Mouse (Mus musculus) inflammation-experienced regulatory T-cells (primary cell): ENCODE data around the gene Art3. TPM values are rescaled to one million over a fixed set of nuclear protein-coding genes. Genes with fewer than 3 reads are reported as not detected.

Source experiments
- polyA plus RNA-seq, 2 experiments: library from polyadenylated mRNA; unstranded; fragments of 100-300 nt; shearing (Covaris generic); gene quantifications; one replicate each; pipeline ENCODE4 v1.2.1; 2017

Art3 gene
- polyA plus RNA-seq = 10 to 100 TPM in 1 of 2 experiments, 1 to 10 TPM in 1; 6.7 to 12.1 TPM

DNA sequence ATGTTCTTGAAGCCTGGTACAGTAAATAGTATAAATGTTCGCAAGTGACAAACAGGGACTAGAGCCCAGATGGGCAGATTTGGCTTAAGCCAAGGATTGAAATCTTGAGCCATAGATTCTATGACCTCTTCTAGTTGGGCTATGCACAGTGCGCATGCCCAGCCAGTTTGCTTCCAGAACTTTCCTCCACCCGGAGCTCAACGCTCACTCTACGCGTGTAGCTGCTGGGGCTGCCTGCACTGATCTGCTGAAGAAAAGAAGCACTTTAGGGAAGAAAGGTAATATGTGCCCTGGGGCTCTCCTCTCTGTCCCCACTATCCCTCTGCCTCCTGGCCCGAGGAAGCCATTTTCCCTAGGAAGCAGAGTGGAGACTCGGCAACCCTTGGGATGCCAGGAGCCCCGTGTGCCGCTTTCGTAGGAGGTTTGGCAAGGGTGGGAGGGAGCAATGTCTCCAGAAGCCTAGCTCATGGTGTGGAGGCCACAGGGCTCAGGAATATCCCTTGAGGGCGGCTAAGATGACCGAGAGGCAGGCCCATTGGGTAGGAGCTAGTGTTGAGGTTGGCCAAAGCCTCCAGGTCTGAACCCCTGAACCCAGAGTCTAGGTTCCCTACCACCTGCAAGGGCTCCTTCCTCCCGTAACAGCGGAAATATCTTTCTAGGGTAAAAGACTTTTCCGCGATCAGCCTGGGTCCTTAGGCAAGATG lies at the start of gene Art3:
Gene Art3 (plus strand): TSS at position 193 of the 704 bp plus-strand sequence.

DNA sequence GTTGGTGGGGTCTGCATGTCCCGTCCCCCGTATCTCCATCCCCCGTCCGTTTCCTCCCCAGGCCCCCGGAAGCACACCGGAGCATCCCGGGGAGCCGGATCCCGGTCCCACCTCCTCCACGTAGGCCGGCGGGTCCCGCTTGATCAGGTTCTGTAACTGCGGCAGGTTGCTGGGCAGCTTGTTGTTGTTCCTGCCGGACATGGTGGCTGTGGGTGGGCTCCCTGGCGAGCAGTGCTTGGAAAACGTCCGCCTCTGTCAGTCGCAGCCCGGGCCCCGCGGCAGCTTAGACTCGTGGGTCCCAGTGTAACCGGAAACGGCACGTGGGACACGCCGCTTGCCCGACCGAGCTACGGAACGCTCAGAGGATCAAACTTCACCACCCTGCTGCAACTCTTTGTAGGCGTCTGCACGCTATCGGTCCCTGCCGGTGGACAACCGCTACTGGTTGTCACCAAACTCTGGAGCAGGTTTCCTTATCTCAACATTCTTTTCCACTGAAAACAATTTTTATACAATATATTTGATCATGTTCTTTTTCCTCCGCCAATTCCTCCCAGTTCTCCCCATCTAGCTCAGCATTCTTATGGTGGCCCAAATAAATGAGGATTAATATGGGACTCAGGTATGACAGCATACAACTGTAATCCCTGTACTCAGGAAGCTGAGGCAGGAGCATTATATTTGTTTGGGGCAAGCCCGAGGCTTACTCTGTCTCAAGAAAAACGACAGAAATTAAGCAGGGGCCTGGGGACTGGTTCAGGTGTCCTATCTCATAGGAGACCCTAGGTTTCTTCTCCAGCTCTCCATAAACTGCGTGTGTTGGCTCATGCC lies 21.7 kb upstream of the Art3 start, which contains the start of gene Sdad1:
Gene Sdad1 (minus strand): TSS at position 799 of the 831 bp plus-strand sequence.

DNA sequence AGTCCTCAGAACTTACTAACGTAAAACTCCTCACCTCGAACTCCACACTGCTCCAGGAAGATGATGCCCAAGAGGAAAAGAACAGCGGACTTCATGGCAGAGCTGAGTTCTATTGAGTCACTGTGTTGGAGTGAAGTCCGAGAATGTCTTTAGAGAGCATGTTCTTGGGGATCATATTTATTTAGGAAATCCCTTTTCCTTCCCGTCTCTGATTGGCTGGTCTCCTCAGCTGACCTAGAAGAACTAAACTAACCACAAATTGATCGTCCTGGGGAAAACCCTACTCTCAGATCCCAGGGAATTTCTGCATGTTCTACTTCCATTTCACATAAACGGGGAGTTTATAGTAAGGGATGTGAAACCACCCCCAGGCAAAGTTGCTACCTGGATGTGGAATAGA lies 3.7 kb upstream of the Art3 start, which contains the start of gene Cxcl9:
Gene Cxcl9 (minus strand): TSS at position 151 of the 400 bp plus-strand sequence.

DNA sequence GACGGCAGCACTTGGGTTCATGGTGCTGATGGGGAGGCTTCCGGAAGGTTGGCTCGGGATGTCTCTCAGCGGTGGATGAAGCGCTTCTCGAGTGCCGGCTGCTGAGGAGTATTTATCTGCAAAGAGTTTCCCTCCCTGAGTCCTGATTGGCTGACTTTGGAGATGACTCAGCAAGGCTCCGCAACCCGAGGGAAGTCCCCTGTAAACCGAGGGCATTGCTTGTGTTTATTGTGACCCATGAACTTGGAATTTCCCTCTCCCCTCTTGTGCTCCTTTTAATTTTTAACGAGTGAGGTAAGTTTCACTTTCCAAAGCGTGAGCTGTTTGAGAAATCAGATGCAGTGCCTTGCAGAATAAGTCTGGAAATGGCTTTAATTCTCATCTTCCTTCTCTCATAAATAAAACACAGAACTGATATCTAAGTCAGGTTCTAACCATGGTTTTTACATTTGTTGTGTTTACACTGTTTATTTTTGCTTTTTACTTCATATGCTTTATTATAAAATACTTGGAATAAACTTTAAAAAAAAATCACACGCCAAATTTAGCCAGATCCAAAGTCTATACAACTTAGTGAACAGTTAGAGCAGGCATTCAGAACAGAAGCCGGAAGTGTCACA lies 17.3 kb downstream of the Art3 start, which contains the start of gene Cxcl10:
Gene Cxcl10 (minus strand): TSS at position 96 of the 620 bp plus-strand sequence.

DNA sequence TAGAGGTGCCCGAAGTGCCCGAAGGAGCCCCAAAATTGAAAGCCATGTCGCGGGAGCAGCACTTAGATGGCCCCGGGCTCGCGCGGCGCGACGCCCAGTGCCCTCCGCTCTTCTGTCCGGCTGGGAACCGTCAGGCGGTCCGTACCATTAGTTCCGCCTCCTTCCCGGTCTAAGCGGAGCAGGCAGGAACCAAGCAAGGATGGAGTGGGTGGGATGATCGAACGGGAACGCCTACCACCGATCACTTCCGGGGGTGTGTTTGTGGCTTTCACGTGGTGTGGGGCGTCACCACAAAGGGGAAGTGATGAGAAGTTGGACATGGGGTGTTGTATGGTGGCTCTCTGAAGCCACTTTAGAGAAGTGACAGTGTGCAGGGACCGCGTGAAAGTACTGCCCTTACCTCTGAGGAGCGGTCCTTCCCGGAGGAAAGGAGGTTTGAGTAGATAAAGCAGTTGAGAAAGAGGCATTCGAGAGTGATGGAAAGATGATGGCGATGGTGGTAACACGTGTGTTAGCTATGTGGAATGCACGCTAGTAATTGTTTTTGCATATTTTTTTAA lies 103.5 kb downstream of the Art3 start, which contains the start of gene Nup54:
Gene Nup54 (minus strand): TSS at position 195 of the 560 bp plus-strand sequence.

Other genes with a start within 250 kb of the Art3 start
- 100 to 1,000 TPM; 159 to 181 TPM for gene G3bp2, start 248.1 kb upstream of the Art3 start, polyA plus RNA-seq
- 10 to 100 TPM; 40.3 to 56.6 TPM for gene Uso1, start 193.9 kb upstream of the Art3 start, polyA plus RNA-seq
- gene U90926, start 116.4 kb upstream of the Art3 start, polyA plus RNA-seq = not detected
- under 1 TPM; 0.30 to 0.87 TPM for gene Ppef2, start 75.5 kb upstream of the Art3 start, polyA plus RNA-seq
- 10 to 100 TPM; 10.8 to 13.4 TPM for gene Naaa, start 53.7 kb upstream of the Art3 start, polyA plus RNA-seq
- 10 to 100 TPM; 33.4 to 54.3 TPM for gene Sdad1, start 21.3 kb upstream of the Art3 start, polyA plus RNA-seq
- gene Cxcl9, start 3.7 kb upstream of the Art3 start, polyA plus RNA-seq = 1 to 10 TPM in 1 of 2 experiments, under 1 TPM in 1; 0.47 to 2.1 TPM
- 10 to 100 TPM in 1 of 2 experiments, 1 to 10 TPM in 1; 7.2 to 21.2 TPM for gene Cxcl10, start 17.1 kb downstream of the Art3 start, polyA plus RNA-seq
- gene Nup54, start 103.4 kb downstream of the Art3 start, polyA plus RNA-seq = 10 to 100 TPM; 38.4 to 51.4 TPM
- gene Scarb2, start 175.0 kb downstream of the Art3 start, polyA plus RNA-seq = 10 to 100 TPM; 22.2 to 26.0 TPM
- gene Fam47e, start 223.2 kb downstream of the Art3 start, polyA plus RNA-seq = under 1 TPM in 1 of 2 experiments, not detected in 1; 0.21 TPM